8 mouse cellular contexts compared by ENCODE assay signal in genomic region chr4:150854839-150855246, GRCm38 (mm10). TPM values are rescaled to one million over a fixed set of nuclear protein-coding genes. Genes with fewer than 3 reads are reported as not detected.
A peak's percentile ranks its signal among the peaks of the same experiment; 100 is the strongest.
DNase-seq lines count a peak whose midpoint lies in the region; ATAC-seq lines count a peak whose summit lies in the region.

No protein-coding gene starts in this region.

- peak overlapping the region; percentile 63 for H3K4me2 ChIP-seq in intestine, embryonic 16.5 days (ENCODE audit: low read depth, low read length)

- under 1% methylated on average over 52 of the region's 59 CpGs for WGBS in intestine, embryonic 16.5 days
- WGBS in midbrain, embryonic 10.5 days: under 1% methylated on average over 59 of the region's 59 CpGs

- no peaks in the 10 kb centered on the region for H3K9me3 ChIP-seq in intestine, embryonic 16.5 days (ENCODE audit: control insufficient read depth, low read length)
- H3K9me3 ChIP-seq in midbrain, embryonic 10.5 days (replicated peaks): no peaks in the 10 kb centered on the region

- H3K27me3 ChIP-seq in intestine, embryonic 16.5 days (replicated peaks; ENCODE audit: control insufficient read depth, insufficient read depth, low read length): no peaks in the 10 kb centered on the region
- H3K27me3 ChIP-seq in midbrain, embryonic 10.5 days (ENCODE audit: low read depth, poor library complexity, severe bottlenecking): peaks cover 19% of the 10 kb centered on the region

- H3K4me3 ChIP-seq in intestine, embryonic 16.5 days (ENCODE audit: low read length): peak overlapping the region; percentile 89
- H3K4me3 ChIP-seq in midbrain, embryonic 10.5 days: peak overlapping the region; percentile 85

- H3K36me3 ChIP-seq in intestine, embryonic 16.5 days (ENCODE audit: control insufficient read depth, insufficient read depth, low read length): no peaks in the 10 kb centered on the region
- no peaks in the 10 kb centered on the region for H3K36me3 ChIP-seq in midbrain, embryonic 10.5 days

- ATAC-seq in intestine, embryonic 16.5 days: peak; percentile 85

- intact Hi-C loops in left cerebral cortex, postnatal 25 days (cut with DNase I): loop anchor here (2.0 to 5.0 kb wide), 4 partner anchors 42 to 198 kb away; no protein-coding TSS in a partner anchor

- peak overlapping the region; percentile 99 for H3K9ac ChIP-seq in intestine, embryonic 16.5 days (ENCODE audit: low read depth, low read length)

- DNase-seq in adrenal gland, adult 2 months: peak; percentile 97
- DNase-seq in embryo, embryonic 10.5 days (ENCODE audit: low spot score): peak; percentile 98
- peak; percentile 97 to 98 for DNase-seq in gastrocnemius, postnatal 4 days (ENCODE audit: low spot score in 2 of 2)
- peak; percentile 92 to 97 for DNase-seq in left cerebral cortex, postnatal 25 days (ENCODE audit: low spot score in 2 of 2)
- DNase-seq in midbrain, embryonic 10.5 days (ENCODE audit: low spot score): peak; percentile 98
- peak; percentile 90 to 91 for DNase-seq in right cerebral cortex, postnatal 36 days (ENCODE audit: low spot score in 2 of 2)
- peak; percentile 97 to 98 for DNase-seq in urinary bladder, postnatal 4 days (ENCODE audit: low spot score in 2 of 2)

- peak overlapping the region; percentile 99 for H3K27ac ChIP-seq in intestine, embryonic 16.5 days (ENCODE audit: low read length)
- H3K27ac ChIP-seq in midbrain, embryonic 10.5 days (replicated peaks): peak overlapping the region; percentile 98

- peaks cover 12% of the 10 kb centered on the region for H3K4me1 ChIP-seq in intestine, embryonic 16.5 days (ENCODE audit: control insufficient read depth, insufficient read depth, low read length)
- H3K4me1 ChIP-seq in midbrain, embryonic 10.5 days: peaks cover 28% of the 10 kb centered on the region

RNA-seq across cellular contexts. Expression of gene Errfi1, which starts 1.1 kb away (rescaled TPM):
- 10 to 100 TPM; 41.7 to 49.8 TPM for total RNA-seq in adrenal gland, adult 2 months (2021)
- 12.1 and 12.6 TPM in 2 replicates for polyA plus RNA-seq in adrenal gland, adult 2 months (2012; rRNA removed)
- total RNA-seq in gastrocnemius, postnatal 4 days (2021): 10 to 100 TPM; 18.8 to 22.8 TPM
- polyA plus RNA-seq in intestine, embryonic 16.5 days (2015; fragmentation: Nextera tagmentation; extraction: Ambion mirVana): 28.0 and 28.2 TPM in 2 replicates
- 10 to 100 TPM; 26.2 to 28.4 TPM for total RNA-seq in left cerebral cortex, postnatal 25 days (2021)
- 23.4 and 25.2 TPM in 2 replicates for polyA plus RNA-seq in midbrain, embryonic 10.5 days (2016; fragmentation: Nextera tagmentation; extraction: Ambion mirVana)

RNA-seq across cellular contexts. Expression of gene Park7, which starts 59.4 kb away (rescaled TPM):
- 100 to 1,000 TPM; 274 to 292 TPM for total RNA-seq in adrenal gland, adult 2 months (2021)
- 73.0 and 78.6 TPM in 2 replicates for polyA plus RNA-seq in adrenal gland, adult 2 months (2012; rRNA removed)
- total RNA-seq in gastrocnemius, postnatal 4 days (2021): 100 to 1,000 TPM; 247 to 274 TPM
- polyA plus RNA-seq in intestine, embryonic 16.5 days (2015; fragmentation: Nextera tagmentation; extraction: Ambion mirVana): 390 and 416 TPM in 2 replicates
- 100 to 1,000 TPM; 176 to 201 TPM for total RNA-seq in left cerebral cortex, postnatal 25 days (2021)
- polyA plus RNA-seq in midbrain, embryonic 10.5 days (2016; fragmentation: Nextera tagmentation; extraction: Ambion mirVana): 456 and 487 TPM in 2 replicates

RNA-seq across cellular contexts. Expression of gene Tnfrsf9, which starts 59.5 kb away (rescaled TPM):
- total RNA-seq in adrenal gland, adult 2 months (2021): under 1 TPM in 1 of 2 experiments, not detected in 1; 0.45 TPM
- 0.10 TPM in 1 of 2 replicates, not detected in the other for polyA plus RNA-seq in adrenal gland, adult 2 months (2012; rRNA removed)
- total RNA-seq in gastrocnemius, postnatal 4 days (2021): under 1 TPM; 0.17 to 0.57 TPM
- 2.4 and 2.5 TPM in 2 replicates for polyA plus RNA-seq in intestine, embryonic 16.5 days (2015; fragmentation: Nextera tagmentation; extraction: Ambion mirVana)
- total RNA-seq in left cerebral cortex, postnatal 25 days (2021): under 1 TPM; 0.76 TPM
- 0.21 and 0.33 TPM in 2 replicates for polyA plus RNA-seq in midbrain, embryonic 10.5 days (2016; fragmentation: Nextera tagmentation; extraction: Ambion mirVana)

Comparison
In these comparisons a context has a peak if more than half of its experiments do, and no peak if none do; other contexts are left out.
1. Peak in every context shown above with its lines: DNase-seq, ATAC-seq, H3K4me3 ChIP-seq and H3K27ac ChIP-seq.